Mouse (Mus musculus) spleen, postnatal 36 days (tissue): Measurements from ENCODE around the gene App.

Experiments
- DNase-seq, 2 experiments: peaks; one replicate each; pipeline ENCODE4 v3.0.0; 2022; ENCODE audit warnings: low spot score in 2 of 2, mixed read lengths in 1 of 2

App gene

DNA sequence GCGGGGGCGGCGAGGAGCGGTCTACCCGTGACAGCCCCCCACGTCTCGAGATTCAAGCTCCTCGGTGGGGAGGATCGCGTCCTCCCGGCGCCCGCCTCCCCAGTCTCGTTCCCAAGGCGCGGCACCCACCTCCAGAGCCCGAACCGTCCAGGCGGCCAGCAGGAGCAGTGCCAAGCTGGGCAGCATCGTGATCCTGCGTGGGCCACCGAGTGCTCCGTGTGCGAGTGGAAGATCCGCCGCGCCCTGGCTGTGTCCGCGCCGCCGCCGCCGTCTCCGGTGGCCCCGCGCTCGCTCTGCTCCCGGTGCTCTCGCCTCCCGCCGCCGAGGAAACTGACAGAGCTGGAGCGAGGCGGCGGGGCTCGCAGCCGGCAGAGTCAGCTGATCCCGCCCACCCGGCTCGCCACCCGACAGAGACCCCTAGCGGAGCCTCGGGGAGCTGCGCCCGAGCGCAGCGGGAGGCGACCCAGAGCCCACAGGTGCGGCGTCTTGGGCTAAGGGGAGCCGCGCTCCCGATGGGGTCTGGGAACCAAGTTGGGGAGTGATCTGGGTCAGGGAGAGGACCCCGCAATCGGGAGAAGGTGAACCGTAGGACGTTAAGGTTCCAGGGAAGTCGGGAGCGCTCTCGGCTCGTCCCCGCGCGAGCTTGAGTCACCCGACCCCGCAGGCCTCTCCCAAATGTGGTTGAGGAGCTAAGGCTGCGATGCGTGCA is at the start of gene App:
Gene App, minus strand, starts transcription at position 394 of the 709 bp plus-strand sequence.
- peak; percentile 67 to 68 for DNase-seq

DNA sequence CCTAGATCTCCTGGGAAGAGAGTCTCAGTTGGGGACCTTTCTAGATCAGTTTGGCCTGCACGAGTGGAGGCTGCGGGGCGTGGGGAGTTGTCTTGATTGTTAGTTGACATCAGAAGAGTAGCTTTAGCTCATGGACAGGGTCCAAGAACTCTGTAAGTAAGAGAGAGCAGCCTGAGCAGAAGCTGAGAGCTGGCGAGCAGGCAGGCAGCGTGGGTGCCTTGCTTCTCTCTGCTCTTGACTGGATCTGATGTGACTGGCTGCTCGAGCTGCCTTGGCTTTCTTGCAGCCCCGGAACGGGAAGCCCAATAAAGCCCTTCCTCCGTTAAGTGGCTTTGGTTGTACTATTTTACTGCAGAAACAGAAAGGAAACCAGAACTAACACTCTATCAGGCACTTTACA is 42.3 kb upstream of the App start:
- no peak for DNase-seq

DNA sequence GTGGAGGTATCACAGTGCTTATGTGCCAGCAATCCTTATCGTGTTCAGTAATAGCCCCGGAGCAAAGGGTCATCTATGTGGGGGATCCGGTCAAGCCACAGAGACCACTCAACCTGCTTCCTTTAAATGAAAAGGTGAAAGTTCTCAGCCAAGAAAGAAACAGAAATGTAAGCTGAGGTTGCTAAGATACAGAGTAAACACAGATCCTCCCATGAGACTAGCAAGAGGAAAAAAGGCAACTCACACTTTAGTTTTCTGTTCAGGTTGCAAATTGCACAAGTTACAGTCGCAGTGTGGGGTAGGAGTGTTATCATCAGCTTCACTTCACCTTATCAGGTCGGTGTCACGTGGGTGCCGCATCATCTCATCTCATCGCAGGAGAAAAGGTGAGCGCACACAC is 41.6 kb upstream of the App start:
- DNase-seq = no peak

DNA sequence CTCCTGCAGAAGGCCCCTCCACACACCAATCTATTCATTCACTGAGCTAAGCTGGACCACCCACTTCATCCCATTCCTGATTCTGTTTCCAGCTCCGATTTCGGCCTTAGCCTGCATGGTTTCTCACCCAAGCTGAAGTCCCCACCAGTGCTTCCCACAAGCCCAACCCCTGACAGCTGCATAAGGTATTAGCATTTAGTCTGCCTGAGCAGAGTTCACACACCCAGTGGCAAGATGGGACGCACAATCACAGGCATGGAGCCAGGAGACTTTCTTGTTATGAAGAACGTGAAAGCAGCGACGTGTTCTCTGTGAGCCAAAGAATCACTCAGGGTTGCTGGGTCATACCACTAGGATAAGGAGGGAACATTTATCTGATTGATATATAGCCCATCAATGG is 22.1 kb upstream of the App start:
- no peak for DNase-seq

DNA sequence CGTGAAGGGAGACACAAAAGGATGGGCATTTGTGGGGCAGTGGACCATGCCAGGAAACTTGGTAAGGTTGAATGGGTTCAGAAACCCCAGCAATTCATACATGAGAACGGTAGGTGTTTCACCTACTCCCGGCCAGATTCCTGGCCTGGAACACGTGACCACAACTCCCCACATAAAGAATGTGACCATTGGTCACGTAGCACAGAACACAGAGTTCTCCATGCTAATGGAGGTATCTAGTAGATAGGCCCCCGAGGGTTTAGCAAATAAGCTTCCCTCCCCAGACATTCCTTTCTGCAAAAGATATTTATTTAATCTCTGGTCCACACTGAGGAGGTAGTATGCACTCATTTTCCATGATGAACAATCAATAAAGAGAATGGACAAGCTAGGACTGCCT is 21.6 kb upstream of the App start:
- DNase-seq = no peak

DNA sequence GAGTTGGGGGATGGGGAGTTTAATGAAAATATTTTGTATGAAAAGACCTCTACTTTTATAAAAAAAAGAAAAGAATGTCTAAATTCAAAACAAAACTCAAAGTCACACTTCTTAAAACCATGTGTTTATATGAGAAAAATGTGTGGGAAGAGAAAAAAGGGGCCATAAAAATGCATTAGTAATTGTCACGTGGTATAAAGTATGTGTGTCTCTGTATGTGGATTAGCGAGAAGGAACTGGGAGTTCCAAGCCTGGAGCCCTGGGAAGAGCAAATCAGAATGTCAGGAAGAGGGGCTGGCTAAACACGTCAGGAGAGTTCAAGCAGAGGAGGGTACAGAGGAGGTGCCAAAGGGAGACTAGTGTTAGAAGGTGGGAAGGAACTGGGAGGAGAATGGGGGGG is 7.9 kb upstream of the App start:
- no peak for DNase-seq

DNA sequence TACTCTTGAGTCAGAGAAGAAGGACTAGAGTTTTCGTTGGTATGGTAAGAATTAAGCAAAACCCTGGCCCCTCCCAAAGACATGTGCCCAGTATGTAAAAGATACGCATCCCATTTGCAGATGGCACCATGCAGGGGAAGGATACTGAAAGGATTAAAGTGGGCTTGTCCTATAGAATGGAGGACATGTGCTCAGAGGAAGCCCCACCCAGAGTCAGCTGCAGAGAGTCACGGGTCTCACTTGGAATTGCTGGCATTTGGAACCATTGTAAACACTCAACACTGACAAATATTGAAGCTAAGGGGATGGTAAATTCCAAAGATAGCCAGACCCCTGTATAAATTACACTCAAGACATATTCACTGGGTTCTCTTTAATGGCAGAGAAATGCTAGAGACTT is 7.1 kb upstream of the App start:
- no peak for DNase-seq

DNA sequence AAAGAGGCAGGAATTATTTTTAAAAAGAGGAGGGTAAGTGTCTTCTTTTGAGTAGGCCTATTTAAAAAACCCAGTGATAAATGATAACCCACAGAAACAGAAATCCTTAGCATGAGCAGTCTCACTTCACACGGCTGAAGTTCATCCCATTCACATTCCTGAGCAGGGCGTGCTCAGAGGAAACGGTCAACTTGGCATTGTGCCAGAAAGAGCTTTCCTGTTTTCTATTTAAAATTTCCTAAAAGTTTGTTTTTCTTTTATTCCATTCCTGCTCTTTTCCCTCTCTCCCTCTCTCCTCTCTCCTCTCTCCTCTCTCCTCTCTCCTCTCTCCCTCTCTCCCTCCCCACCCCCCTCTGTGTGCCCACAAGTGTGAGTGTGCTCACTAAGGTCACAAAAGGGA is 3.1 kb upstream of the App start:
- no peak for DNase-seq

DNA sequence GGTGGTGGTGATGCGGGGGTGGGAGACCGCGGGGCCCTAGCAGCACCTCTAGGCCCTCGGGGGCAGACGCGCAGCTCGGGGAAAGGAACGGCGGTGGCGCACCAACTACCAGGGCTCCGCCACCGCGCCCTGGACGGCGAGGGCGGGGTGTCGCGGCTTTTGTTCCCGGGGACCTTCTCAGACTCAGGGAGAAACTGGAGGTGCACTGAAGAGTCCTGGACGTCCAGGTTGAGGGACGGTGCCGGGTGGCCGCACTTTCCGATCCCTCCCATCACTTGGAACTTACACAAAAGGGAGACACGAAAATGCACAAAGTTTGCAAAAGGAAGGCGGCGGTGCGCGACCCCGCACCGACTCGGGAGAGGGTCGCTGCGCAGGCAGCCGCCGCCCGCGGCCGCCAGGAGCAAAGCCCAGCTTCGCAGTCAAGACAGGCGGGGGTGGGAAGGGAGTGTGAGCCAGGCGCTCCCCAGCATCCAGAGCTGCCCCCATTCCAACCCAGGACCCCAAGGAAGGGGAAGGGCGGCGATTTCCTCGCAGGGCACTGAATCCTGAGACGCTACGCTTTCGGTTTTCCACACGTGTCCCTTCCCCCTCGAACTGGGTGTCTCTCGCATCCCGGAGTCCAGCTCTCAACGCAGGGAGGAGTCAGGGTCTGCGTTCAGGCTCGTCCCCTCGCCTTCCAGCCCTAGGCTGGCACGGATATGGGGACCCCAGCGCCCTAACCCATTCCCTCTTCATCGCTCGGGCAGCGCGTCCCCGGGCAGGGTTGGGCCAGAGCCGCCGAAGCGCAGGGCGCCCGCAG is 794 bp downstream of the App start:
- peak in 1 of 2 experiments; percentile 17 for DNase-seq

DNA sequence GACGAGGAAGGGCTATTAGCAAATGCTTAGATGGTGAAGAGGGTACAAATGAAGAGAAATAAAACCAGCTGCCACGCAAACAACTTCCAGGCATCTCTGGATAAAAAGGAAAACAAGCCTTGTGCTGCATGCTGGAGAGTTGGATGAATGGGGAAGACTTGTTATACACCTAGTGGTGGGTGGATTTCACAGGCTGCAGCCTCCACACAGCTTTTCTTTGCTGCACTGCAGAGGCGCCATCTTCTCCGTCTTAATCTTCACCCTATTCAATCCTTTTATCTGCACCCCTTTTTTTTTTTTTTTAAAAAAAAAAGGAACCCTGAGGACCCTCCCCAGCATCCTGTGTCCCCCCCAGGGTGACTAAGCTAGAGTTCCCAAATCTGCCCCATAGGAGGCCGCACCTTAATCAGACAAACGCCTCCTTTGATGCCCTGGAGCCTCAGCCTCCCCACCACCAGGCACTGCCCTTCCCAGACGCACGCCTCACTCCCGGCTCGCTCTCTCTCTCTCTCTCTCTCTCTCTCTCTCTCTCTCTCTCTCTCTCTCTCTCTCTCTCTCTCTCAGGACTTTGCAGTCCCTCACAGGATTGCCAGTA is 1.5 kb downstream of the App start:
- DNase-seq = no peak

DNA sequence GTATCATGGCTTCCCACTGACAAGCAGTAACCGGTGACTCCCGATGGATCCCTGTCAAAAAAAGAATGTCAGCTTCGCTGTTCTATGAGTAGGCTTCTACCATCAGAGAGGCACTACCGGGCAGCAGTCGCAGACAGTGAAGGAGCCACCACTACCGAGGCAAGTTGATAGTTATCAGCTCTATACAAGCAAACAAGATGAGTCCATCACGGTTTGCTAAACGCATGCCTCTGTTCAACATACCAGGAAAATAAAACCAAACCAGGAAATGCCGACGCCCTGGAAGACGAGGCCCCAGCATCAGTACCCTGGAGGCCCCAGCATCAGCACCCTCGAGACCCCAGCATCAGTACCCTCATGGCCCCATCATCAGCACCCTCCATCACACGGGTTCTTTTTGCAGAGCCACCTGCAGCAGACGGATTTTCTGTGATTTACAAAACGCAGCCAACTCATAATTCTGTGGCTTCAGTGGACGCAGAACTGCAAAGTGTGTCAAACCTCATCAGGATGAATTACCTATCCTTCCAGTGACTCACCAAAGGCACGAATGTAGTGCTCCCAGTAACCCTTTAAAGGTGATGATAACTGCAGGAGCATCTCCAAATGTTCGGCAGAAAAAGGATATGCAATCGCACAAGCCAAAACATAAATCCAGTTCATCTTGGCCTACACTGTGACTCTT is 2.6 kb downstream of the App start:
- DNase-seq = no peak

DNA sequence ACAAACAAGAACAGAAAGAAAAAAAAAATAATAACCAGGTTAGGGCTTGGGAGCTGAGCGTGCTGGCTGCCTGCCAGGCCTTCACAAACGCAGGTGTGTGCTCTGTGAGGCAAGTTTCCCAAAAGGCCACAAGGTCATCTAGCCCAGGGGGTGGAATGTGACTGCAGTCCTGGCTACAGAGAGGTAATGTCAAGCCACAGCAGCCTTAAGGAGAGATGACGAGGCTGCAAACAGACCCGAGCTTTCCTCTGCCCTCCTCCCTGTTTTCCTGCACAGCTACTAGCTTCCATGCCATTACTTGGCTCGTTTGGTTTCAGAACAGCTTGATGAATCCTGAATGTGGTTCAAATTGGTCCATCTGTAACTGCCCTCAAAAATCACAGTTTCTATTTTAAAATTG is 4.7 kb downstream of the App start:
- no peak for DNase-seq

DNA sequence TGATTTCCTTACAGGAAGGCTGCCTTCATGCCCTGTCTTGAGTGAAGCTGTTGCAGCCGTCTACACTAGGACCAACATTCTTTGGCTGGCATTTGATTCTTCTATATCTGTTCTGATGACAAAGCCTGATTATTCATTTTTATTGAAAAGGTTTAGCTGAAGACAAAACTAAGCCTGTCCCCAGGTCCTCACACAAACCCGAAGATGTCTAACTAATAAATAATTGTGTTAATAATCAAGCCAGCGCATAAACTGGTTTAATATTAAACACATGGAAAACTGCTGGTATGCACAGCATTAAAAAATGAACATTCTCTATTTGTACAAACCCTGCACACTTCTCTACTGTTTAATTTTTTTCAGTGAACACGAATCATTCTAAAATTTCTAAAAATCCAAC is 7.4 kb downstream of the App start:
- no peak for DNase-seq

DNA sequence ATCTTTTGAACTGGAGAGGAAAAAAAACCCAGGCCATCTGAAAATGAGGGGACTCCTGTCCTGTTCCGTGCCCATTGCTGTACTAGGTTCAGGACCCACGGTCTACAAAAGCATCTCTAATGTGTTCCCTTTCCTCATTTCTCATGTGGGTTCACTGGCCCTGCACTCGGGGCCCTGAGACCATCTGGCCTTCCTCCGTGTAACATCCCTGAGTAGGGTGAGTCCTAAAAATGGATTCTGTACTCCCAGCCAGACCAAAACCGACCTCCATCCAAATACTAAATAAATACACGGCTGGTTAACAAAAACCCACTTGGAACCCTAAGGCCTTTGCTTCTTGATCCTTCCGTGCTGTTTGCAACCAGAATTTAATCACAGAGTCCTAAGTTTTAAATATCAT is 7.9 kb downstream of the App start:
- no peak for DNase-seq

DNA sequence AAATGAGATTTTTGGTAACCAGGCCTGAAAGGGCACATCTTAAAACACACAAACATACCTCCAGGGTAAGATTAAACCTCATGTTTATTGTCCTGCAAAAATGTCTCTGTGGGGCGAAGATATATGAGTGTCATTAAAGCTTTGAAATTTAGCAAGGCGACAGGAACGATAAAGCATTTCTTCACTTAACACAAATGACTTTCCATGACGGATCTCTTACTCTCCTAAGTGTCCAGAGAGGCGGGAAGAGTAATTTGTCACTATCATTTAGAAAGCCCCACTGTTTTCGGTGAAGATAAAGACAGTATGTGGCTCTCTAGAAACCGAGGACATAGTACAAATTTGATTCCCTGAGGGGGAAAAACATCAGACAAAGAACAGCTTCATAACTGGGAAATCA is 8.4 kb downstream of the App start:
- DNase-seq = no peak

DNA sequence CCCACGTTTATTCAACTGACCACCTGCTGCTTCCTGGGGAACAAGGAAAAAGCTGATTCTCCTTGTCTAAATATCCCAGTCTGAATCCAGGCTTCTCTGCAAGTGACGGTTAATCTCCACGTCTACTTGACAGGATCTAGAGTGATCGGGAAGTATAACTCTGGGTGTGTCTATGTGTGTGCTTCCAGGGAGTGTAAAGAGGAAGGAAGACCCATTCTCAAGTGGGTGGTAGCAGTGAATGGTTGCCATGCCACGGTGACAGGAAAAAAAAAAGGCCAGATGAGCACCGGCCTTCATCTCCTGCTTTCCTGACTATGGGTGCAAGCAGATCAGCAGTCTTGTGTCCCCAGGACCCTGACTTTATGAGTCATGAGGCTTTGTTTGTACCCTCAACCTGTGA is 10.8 kb downstream of the App start:
- no peak for DNase-seq

DNA sequence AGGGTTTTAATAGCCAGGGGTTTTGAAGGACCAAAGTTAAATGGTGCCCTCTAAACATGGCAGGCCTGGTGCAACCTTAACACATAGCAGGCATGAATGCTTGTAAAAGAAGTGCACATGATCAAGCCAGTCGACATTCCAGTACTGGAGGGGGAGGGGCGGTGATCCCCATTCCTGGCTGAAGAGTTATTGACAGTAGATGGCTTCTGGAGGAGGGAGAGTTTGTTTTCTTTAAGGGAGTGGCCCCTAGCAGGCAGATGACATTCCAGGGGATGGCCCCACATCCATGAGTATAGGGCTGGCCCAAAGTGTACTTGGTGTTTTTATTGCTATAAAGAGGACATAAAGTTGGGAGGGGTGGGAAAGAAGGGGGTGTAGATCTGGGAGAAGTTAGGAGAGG is 13.4 kb downstream of the App start:
- DNase-seq = no peak

DNA sequence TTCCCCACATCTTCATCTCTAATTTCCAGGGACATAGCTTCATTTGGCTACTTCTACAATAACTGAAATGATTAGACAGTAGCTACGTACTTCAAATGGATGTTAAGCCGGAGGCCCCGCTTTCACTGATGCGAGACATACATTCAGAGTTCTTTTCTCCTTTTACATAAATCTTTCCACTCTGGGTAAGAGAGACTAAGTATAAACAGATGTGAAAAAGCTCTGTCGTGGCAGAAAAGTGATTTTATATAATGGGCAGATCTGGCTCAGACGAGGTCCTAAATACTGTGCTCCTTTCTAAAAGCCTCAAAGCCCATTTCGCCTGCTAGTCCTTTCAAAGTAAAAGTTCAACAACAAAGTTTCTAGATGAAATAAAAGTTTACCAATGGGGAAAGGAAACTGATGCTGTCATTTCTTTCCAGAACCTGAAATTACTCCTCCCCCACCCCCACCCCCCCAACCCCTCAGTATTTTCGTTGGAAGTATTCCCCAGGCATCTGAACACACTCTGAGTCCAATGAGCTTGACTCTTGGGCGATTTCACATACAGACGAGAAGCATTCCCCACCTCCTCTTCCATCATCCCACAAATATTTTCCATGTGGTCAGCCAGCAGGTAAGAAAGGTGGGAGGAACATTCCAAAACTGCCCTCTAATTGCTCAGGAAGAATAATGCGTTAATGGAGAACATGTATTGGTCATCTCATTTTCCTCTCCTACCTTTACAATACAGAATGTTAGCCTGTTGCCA is 15.6 kb downstream of the App start:
- DNase-seq = no peak

DNA sequence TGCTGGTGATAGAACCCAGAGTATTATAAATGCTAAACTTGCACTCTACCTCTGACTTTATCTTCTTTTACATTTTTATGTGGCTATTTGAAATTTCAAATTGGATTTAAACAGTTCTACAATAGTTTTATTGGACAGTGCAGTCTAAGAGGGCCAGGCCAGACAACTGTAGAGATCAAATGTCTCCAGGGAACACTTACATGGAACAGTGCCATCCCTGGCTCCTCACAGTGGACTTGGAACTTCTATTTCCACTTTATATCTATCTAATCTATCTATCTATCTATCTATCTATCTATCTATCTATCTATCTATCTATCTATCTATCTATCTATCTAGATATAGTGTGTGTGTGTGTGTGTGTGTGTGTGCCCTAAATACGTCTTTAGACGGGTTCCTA is 16.4 kb downstream of the App start:
- no peak for DNase-seq

DNA sequence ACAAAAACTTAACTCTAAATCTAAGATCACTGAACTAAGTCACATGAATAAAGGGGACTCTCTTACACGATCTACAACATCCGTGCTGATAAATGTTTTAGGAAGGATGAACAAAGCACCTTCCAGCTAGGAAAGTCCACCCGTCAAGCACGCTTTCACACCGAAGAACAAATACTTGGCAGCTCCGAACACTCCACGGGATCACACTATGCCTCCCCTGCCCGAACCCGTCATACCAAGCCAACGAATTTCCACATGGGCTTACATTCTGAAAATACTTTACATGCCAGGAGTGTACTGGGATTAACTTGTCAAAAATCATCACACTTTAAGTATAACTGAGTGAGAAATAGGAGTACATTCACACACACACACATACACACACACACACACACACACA is 17.7 kb downstream of the App start:
- no peak for DNase-seq

DNA sequence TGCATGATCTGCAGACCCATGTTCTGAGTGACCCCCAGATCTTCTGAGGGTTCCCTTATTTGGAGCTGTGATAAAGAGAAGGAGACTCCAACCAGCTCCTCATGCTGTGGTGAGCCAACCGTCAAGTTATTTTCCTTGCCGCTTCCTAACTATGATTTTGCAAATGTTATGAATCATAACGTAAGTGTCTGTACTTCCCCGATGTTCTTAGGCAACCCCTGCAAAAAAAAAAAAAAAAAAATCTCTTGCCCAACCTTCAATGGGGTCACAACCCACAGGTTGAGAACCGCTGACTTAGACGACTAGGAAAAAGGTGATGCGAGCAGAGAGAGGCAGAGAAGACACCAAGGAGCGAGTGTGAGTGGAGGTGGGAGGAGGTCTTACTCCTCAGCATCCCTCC is 21.1 kb downstream of the App start:
- DNase-seq = no peak

DNA sequence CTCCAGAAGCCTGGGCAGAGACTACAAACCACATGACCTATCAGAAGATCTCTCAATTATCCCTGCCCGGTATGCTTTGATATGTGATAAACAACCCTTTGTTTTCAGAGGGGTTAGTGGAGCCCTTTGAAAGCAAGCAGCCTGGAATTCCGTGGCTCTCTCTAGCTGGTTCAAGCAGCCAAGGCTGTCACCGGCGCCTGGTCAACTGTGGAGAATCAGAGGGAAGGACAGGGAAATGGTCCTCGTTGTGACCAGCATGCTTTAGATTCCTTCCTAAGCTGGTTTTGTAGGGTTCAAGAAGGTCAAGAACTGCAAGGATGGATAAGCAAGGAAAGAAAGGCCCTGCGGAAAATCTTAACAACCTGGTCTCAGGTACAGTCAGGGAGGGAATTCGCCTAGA is 21.9 kb downstream of the App start:
- no peak for DNase-seq
